Mouse (Mus musculus): ENCODE measurements around the gene Snrpd2.
"Not testable (repeated sequence)": the region's sequence is repeated elsewhere in the genome, so short reads cannot be mapped to it uniquely, and the experiment has no call there.

The Snrpd2 gene

DNA sequence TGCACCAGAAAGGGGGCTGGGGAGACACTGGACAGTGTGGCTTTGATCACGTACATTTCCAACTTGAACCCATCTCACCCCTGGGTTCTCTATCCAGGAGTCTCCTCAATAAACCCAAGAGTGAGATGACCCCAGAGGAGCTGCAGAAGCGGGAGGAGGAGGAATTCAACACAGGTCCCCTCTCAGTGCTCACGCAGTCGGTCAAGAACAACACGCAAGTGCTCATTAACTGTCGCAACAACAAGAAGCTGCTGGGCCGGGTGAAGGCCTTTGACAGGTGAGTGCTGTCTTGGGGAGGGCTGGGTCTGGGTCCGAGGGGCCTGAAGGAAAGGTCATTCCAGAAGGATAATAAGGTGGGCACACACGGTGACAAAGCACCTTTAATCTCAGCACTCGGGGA lies 1.6 kb downstream of the Snrpd2 start:
- not testable (repeated sequence) for DNase-seq

DNA sequence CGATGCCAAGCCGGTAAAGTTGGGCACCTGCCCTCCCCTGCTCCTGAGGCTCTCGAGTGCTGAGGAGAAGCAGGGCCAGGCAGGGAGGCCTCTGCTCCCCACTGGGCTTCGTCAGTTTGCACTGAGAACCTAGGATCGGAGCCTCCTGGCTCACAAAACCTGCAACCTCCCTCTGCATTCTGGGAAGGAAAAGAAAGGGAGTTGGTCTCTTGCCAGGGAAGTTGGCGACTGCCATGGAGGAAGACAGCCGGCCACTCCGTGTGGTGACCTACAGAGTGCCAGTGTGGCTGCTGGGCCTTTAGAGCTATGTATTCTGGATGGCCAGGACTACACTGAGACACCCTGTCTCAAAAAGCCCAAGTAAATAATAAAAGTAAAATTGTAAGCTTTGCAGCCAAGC lies 5.3 kb downstream of the Snrpd2 start:
- DNase-seq: no peak

DNA sequence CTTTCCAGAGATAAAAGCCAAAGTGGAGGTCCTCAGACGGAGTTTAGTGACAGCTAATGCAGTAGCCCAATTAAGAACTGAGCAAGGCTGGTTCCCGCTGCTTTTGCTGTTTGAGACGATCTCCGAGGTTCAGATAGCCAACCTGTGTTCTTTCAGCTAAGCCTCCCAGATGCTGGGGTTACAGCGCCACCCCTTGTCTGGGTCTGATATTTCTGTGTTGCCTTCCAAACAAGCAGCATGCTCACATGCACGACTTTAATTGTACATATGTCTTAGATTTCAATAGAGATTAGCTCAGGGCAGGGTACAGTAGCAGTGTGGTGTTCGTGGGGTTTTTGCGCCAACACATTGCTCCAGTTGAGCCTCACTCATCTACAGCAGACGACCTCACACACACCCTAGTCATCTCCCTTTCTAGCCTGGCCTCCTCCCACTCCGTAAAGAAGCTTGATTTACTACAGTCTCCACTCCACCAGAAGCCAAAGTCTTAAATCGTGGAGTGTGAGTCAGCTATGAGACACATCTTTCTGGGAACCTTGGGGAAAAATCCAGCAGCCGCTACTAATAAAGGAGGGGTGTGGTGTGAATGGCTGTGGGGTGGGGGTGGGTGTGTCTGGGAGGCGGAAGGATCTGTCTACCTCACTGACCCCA lies 6.4 kb downstream of the Snrpd2 start:
- DNase-seq: no peak

DNA sequence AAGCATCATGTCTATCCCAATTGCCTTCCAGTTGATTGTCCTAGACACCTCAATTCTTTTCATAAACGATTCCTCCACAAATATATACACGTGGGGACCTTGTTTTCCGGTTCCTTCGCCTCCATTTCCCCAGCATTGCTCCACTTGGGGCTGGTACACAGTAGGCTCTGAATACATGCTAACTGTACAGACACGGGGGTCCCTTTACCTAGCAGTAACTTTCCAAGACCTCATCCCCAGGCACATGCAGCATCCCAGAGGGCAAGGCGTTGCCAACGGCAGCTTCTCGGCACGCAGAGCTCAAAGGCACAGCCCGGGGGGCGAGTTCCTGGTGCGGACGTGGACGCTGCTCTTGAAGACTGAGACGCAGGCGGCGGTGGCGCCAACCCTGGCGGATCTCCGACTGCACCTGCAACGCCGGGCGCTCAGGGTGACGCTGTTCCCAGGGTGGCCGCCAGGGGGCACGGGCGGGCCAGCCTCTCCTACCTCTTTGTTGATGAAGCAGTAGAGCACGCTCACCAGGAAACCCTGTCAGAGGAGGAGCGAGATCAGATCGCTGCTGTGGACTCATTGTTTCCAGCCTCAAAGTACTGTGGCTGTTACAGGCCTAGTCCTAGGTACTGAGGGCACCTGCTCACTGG lies 7.8 kb downstream of the Snrpd2 start:
- DNase-seq: peak; percentile 93

DNA sequence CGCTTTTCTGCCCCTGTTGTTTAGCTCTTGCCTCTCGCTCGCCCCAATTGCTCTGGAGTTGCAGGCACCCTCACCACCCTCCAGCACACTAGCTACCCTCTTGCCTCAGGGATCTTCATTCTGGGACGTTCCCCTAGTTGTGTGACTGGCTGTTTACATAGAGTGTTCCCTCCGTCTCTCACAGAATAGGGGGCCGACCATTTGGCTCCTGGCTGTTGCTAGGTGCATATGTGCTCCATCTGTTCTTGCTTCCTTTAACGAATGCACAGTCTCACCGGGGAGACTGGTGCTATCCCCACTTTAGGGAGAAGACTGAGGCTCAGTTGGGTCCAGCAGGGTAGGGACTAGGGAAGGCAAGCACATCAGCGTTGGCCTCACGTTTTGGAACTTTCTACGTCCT lies 9.1 kb downstream of the Snrpd2 start:
- no peak for DNase-seq

DNA sequence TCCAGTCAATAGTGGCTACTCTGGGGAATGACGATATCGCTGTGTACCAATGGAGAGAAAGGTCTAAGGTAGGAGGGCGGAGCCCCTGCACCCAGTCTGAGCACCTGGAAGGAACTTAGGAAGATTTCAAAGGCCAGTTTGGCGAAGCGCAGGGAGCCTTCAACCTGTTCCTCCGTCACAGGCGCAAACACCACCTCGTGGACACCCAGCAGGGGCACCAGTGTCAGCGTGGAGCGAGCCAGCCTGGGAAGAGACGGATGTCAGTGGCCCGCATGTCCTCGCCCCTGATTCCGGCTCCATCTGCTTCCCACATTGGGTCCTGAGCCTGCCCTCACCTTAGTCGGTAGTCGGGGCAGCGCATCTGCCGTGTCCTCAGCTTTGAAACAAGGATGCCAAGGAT lies 9.9 kb downstream of the Snrpd2 start:
- no peak for DNase-seq

DNA sequence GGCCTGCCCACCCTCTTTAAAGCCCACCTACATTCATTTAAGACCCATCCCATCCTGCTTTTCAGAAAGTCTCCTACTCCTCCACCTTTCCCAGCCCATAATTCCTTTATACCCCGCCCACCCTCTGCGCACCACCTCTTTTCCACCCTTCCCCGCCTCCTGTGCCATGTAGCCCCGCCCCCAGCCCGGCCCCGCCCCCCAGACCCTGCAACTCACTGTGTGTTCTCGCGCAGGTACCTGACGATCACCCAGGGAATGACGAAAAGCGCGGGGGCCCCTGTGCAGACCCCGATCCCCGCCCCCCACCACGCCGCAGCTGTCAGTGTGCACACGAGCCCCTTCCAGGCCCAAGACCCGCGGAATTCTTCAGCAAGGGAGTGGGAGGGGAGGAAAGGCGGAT lies 10.6 kb downstream of the Snrpd2 start:
- DNase-seq: no peak

DNA sequence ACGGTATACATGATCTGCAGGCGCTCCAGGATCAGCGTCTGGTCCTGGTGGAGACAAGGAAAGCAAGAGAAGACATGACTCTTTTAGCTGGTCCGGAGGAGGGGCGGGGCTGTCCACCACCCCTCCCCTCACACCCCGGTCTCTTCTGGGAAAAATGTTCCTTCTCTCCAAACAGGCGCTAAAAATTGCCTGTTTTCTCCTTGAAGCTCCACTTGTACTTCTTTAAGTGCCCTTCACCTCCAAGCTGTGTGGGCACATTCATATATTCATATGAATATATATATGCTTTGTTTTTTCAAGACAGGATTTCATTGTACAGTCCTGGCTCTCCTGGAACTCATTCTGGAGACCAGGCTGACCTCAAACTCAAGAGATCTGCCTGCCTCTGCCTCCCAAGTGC lies 13.4 kb downstream of the Snrpd2 start:
- DNase-seq: no peak

DNA sequence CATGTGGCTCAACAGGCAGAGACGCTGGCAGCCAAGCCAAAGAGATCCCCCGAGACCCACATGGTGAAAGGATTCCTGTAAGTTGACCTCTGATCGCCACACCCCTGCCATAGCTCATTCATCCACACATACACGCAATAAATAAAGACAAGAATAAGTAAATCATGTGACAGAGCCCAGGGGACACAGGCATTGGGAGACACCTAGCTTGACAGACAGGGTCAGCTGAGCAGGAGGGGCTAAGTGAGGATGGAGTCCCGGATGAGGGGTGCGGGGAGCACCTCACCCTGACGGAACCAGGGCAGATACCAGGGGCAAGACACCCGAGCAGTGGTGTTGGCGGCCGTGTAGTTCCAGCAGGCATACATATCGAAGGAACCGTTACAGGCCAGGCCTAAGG lies 14.2 kb downstream of the Snrpd2 start:
- DNase-seq: no peak

DNA sequence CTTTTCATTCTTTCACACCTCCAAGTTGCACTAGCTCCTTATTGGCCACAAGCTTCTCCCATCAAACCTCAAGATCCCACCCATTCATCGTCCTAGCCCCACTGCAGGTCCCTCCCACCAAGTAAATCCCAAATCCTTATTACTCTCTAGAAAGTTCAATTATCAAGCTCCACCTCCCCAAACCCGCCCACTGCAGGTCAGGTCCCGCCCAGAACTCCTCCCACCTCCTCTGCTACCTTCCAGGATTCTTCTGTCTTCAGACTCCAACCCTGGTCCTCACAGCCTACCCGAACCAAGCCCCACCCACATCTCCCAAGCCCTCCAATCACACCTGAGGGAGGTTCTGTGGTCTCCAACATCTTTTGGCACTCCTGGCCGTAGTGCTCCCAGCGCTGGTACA lies 14.7 kb downstream of the Snrpd2 start:
- DNase-seq: no peak

DNA sequence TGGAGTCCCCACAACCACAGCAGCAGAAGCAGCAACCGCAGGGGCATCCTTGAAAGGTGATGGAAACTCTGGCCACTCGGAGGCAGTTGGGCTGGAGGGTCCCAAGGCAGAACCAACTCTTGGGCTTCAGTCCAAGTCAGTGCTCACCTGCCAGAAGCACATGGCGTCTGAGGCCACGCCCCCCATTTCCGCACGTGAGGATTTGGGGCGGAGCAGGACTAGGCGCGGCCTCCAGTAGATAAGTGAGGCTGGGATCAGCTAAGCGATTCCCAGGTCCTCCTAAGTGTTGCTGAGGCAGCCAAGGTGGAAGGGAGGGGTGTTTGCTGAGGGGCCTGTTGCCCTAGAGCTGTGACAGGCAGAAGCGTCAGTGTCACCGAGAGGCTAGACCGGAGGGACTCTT lies 15.5 kb downstream of the Snrpd2 start:
- no peak for DNase-seq

DNA sequence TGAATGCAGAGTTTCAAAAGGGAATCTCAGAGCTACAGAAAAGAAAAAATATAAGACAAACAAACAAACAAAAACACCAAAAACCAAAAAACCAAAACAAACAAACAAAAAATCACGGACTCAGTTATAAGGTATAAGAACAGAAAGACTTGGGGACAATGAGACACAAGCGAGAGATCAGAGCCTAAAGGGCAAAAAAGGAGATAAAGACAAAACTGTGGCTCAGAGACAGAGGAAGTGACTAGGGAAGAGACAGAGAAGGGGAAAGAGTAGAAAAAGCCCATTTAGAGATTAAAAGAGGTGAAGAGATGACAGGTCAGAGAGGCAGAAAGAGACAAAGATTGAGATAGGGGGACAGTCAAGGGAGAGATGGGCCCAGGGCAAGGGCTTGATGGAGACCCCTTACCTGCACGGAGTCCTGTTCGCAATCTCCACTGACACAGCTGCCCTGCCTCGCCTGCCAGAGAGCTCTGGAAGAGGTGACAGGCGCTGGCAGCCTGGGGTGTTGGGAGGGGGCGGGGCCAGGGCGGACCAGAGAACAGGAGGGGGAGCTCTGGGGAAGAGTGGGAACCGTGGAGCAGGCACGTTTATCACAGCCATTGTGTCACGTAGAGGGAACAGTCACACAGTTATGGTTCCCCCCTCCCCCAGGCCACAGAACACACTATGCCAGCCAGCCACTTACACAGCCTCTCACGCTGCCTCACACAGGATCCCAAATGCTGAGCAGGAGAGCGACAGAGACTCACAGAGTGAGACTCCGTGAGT lies 16.3 kb downstream of the Snrpd2 start, which contains the start of gene Gipr:
Gene Gipr (minus strand): TSS at position 472 of the 768 bp plus-strand sequence.
- no peak for DNase-seq

DNA sequence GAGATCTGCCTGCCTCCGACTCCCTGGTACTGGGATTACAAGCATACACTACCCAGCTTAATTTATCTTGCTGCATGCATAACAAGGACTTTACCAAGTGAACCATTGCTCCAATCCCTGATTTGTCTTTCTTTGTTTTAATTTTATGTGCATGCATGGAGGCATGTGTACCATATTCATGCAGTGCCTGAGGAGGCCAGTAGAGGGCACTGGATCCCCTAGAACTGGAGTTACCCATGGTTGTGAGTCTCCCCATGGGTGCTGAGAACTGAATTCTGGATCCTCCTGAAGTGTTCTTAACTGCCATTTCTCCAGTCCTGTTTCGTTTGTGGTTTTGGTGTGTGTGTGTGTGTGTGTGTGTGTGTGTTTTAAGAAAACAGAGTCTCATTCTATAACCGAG lies 17.5 kb downstream of the Snrpd2 start:
- DNase-seq: no peak

DNA sequence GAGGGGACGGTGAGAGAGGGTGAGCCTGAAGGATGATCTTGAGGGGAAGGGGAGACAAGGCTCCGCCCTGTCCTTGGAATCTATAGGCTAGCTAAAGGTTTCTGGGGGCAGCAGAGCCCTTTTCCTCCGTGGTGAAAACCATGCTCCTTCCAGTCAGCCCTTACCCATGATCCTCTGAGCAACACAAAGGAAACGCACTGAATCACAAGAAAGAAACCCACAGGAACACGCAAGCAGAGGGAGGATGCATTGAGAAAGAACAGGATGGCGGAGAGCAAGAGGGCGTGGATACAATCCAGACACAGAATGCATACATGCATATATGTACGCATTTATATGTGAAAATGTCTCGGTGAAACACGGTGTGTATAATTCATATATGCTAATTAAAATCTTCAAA lies 20.0 kb downstream of the Snrpd2 start:
- DNase-seq: no peak

DNA sequence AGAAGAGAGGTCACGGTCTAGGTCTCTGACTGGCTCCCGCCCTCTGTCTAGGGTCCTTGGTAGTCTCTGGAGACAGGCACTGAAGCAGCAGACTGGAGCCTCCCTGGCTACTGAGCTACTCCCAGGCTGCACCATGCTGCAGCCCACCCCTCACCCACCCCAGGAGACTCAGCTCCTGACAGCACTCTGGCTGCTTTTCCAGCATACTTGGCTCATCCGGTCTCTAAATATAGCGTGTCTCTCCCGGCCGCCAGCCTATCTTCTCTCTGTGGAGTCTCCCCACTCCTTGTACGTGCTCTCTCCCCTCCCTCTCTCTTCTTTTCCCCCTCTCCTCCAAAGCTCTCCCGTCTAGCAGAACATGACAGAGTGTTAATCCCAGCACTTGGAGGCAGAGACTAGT lies 20.6 kb downstream of the Snrpd2 start:
- no peak for DNase-seq

DNA sequence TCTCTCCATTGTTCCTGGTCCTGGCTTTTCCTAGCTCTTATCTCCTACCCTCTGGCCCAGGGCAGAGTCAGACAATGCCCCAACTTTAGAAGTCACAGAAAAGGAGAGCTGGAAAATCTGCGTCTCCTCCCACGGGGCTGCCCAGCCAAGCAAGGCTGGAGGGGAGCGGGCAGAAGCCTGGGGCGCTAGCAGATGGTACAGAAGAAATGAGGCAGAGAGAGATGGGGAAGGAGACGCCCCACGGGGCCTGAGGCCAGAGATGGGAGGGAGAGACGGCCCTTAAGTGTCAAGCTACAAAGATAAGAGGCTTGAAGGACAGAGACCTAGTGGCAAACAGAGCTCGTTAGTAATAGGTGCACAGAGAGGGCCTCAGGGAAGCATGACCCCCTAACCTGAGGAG lies 22.3 kb downstream of the Snrpd2 start:
- DNase-seq: no peak

DNA sequence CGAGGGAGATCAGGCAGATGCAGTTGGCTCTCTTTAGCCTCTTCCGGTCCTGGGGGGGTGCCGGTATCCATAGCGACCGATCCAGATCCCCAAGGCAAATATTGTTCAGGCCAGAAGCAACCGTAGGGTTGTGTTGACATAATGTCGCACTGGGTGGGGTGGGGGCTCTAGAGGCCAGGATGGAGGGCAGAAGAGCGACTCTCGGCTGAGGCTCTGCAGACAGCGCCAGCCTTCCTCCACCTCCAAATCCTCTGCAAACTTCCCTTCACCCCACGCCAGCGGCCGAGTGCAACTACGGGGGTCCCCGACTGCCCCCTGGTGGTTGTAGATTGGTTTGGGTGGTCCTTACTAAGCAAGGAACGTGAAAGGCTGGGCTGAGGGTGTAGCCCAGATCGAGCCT lies 23.4 kb downstream of the Snrpd2 start:
- peak; percentile 71 for DNase-seq

DNA sequence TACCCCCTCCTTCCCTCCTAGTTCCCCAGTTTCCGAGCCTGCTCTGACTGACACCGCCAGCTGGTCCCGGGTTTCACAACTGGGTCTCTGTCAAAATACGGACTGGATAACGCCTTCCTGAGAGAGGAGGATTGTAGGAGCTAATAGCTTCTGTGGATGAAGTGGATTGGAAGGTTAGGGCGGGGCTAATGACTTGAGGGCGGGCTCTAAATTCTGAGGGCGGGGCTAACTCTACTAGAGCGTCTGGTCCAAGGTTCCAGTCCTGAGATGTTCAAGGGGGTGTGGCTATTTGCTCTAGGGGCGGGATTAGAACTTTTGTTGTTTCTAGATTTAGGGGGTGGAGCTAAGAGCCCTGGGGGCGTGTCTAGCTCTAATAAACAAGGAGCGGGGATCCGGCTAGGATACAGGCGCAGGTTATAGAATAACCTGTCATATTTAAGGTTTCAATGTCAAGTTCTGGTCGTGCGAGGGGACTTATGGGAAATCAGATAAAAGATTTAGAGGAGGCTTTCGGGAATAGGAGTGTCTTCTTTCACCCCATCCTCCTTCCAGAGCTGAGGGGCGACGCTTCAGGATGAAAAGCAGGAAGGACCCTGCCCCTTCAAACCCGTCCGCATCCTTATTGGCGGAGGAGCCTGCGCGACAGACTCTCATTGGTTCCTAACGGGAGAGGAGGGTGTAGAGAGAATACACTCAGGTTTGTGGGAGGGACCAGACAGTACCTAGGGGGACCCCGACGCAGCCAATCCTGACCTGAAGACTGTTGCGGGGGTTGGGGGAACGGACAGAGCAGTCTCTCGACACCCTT lies 26.4 kb downstream of the Snrpd2 start, which contains the start of gene Eml2:
Gene Eml2 (plus strand): TSS at position 714 of the 808 bp plus-strand sequence.
- peak; percentile 86 for DNase-seq

DNA sequence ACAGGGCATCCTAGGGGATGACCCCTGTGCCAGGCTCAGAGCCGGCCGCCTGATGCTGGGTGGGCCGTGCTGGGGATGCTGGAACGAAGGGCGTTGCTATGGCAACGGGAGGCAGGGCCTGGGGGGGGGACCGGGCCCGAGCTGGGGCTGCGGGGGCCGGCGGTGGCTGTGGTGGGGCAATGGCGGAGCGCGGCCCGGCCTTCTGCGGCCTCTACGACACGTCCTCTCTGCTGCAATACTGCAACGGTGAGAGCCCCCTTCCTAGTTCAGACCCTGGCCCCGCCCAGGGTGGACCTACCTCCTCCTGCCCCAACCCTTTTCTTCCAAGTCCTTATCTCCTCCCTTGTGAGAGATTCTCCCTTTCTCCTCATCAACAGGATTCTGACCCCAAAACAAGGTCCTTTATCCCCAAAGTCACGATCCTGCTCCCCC lies 27.0 kb downstream of the Snrpd2 start:
- DNase-seq: no peak

DNA sequence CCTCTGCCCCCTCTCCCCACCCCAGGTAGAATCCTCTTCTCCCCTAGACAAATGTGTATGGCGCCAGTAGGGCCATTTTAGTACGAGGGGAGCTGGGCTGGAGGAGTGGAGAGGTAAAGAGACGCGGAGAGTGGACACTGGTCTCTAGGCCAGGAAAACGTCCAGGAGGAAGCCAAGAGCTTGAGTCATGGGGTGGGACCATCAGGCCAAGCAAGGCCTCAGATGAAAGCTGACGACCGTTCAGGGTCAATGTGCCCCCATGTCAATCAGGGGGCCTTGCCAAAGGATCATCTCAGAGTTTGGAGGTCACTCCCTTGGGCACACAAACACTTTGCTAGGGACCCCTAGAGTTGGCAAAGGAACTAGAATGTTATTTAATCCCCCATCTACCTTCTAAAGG lies 27.7 kb downstream of the Snrpd2 start:
- DNase-seq: no peak

DNA sequence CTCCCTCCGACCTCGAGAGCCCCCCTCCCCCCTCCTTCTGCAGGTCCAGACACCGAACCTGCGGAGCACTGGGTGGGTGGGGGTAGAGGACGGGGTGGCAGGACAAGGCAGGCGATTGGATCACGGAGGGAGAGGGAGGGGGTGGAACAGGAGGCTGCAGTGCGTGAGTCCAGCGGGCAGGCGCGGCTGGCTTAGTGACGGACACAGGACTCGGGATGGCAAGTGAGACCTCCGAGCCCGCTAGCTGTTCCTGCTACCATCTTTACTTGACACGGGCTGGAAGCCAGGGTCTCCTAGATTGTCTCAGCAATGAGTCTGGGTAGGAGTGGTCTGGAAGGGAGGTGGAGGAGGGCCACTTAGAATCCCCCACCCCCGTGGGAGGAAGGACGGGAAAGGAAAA lies 28.5 kb downstream of the Snrpd2 start:
- DNase-seq: peak; percentile 55

DNA sequence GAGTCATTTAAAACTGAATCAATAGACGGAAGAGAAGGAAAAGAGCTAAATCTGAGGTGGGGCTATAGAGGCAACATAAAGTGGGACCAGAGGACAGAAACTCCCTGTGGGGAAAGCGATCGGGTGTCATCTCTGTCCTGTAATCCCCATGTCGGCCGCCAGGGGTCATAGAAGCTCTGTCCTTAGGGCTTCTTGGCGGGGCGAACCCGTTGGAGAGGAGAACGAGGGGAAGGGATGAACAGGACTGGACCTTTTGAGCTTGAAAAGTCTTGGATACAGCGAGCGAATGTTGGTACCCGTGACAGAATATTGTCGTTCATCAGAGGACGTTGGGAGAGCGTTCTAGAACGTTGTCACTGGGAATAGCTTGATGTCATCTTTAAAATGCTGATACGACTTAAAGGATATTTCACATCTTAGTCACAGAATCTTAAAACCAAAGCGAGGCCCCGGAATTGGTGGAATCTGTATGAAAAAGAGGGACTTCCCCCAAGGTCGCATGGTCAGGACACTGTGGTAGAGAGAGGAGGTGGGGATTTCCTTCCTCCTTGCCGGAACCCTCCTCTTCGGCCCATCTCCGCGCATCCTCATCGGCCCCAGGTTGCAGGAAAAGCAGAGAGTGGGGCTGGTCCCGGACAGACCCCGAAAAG lies 29.0 kb downstream of the Snrpd2 start:
- DNase-seq: peak; percentile 81

DNA sequence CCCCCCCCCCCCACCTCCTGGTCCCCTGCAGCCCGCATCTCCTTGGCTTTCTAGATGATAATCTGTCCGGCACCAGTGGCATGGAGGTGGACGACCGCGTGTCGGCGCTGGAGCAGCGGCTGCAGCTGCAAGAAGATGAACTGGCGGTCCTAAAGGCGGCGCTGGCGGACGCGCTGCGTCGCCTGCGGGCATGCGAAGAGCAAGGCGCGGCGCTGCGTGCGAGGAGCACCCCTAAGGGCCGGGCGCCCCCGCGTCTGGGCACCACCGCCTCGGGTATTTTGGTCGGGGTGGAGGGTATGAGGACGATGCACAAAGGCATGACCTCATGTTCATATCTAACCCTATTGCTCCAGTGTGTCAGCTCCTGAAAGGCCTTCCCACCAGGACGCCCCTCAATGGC lies 29.7 kb downstream of the Snrpd2 start:
- peak; percentile 51 for DNase-seq
